22 mouse cellular contexts compared by ENCODE assay signal in the genomic region with DNA sequence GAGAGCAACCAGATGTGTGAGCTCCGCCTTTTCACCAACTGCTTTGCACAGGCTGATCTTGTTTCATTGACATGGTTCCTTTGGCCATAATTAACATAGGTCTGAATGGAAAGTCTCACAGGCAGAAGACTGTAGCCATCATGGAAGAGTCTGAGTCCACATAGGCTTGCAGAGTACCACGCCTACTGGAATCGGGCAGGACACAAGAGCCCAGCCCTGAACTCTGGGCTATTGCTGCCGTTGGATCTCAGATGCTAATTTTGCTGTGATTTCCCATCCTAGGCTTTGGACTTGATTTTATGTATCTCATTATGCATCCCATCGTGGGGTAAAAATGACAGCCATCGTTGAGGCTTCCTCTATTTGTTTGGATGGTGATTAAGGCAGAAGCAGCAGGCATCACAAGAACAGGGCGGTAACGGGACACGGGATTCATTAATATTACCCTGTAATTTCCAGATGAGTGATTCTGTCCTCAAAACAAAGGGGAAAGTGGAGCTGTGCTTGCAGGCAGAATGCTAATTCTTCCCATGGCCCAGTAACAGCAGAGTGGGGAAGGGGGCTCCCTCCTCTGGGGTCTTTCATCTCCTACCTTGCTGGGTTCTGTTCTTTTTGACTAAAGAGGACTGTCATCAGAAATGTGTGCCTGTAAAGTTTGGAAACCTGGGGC.
DNase-seq lines count a peak whose midpoint lies in the region; ATAC-seq and TF ChIP-seq lines count a peak whose summit lies in the region.
"Had no signal": no experiment of that assay in that cellular context is flagged by ENCODE, and none has a peak within 500 bp of the region (broad histone marks: within the 10 kb centered on the region; RNA-seq: fewer than 3 reads in every experiment).

No protein-coding gene starts in this region.

- peak; percentile 49; the same call in 1 of the 2 replicates for ATAC-seq in hindbrain, embryonic 11.5 days (ENCODE audit: low FRiP score)
- no peak for ATAC-seq in hindbrain, postnatal 0 days
- peak; percentile 50; the same call in 1 of the 2 replicates for ATAC-seq in neural tube, embryonic 12.5 days (ENCODE audit: low FRiP score, low read depth)
- ATAC-seq in neural tube, embryonic 15.5 days (ENCODE audit: low FRiP score), result no peak
- peak; percentile 87 for ATAC-seq in forebrain, embryonic 16.5 days
- ATAC-seq: intestine, embryonic 15.5 days had no signal

- no peak overlapping the region for H3K27ac ChIP-seq in hindbrain, embryonic 11.5 days (ENCODE audit: low read depth, low read length)
- no peak overlapping the region for H3K27ac ChIP-seq in hindbrain, postnatal 0 days
- H3K27ac ChIP-seq in neural tube, embryonic 12.5 days, result no peak overlapping the region
- no peak overlapping the region for H3K27ac ChIP-seq in neural tube, embryonic 15.5 days (replicated peaks)
- no peak overlapping the region for H3K27ac ChIP-seq in forebrain, embryonic 16.5 days (ENCODE audit: low read length)
- H3K27ac ChIP-seq: embryonic facial prominence, embryonic 13.5 days; hindbrain, embryonic 14.5 days; intestine, embryonic 15.5 days; stomach, embryonic 15.5 days had no signal

- H3K4me2 ChIP-seq in hindbrain, embryonic 11.5 days (replicated peaks; ENCODE audit: low read depth, low read length), result no peak overlapping the region
- no peak overlapping the region for H3K4me2 ChIP-seq in hindbrain, postnatal 0 days (ENCODE audit: low read depth, low read length)
- no peak overlapping the region for H3K4me2 ChIP-seq in neural tube, embryonic 12.5 days (replicated peaks)
- H3K4me2 ChIP-seq in neural tube, embryonic 15.5 days, result no peak overlapping the region
- H3K4me2 ChIP-seq in forebrain, embryonic 16.5 days (ENCODE audit: low read length), result no peak overlapping the region
- H3K4me2 ChIP-seq: embryonic facial prominence, embryonic 13.5 days; heart, embryonic 11.5 days; hindbrain, embryonic 14.5 days; intestine, embryonic 15.5 days; stomach, embryonic 15.5 days had no signal

- H3K36me3 ChIP-seq in hindbrain, embryonic 11.5 days (ENCODE audit: control insufficient read depth, insufficient read depth, low read length), result no peaks in the 10 kb centered on the region
- H3K36me3 ChIP-seq in hindbrain, postnatal 0 days (ENCODE audit: insufficient read depth, low read length), result no peaks in the 10 kb centered on the region
- H3K36me3 ChIP-seq in neural tube, embryonic 12.5 days, result no peaks in the 10 kb centered on the region
- no peaks in the 10 kb centered on the region for H3K36me3 ChIP-seq in neural tube, embryonic 15.5 days
- H3K36me3 ChIP-seq in forebrain, embryonic 16.5 days (ENCODE audit: control insufficient read depth, insufficient read depth), result no peaks in the 10 kb centered on the region
- H3K36me3 ChIP-seq: embryonic facial prominence, embryonic 13.5 days; intestine, embryonic 15.5 days; stomach, embryonic 15.5 days had no signal

- no peaks in the 10 kb centered on the region for H3K27me3 ChIP-seq in hindbrain, embryonic 11.5 days (ENCODE audit: control insufficient read depth, insufficient read depth, low read length)
- H3K27me3 ChIP-seq in hindbrain, postnatal 0 days (ENCODE audit: insufficient read depth, low read length), result no peaks in the 10 kb centered on the region
- H3K27me3 ChIP-seq in neural tube, embryonic 12.5 days (replicated peaks), result no peaks in the 10 kb centered on the region
- H3K27me3 ChIP-seq in neural tube, embryonic 15.5 days (replicated peaks), result no peaks in the 10 kb centered on the region
- no peaks in the 10 kb centered on the region for H3K27me3 ChIP-seq in forebrain, embryonic 16.5 days (replicated peaks; ENCODE audit: control insufficient read depth, insufficient read depth, low read length)
- H3K27me3 ChIP-seq: embryonic facial prominence, embryonic 13.5 days; intestine, embryonic 15.5 days; stomach, embryonic 15.5 days had no signal

- no peak for DNase-seq in hindbrain, embryonic 11.5 days (ENCODE audit: low spot score)
- DNase-seq in hindbrain, postnatal 0 days (ENCODE audit: low spot score), result no peak
- DNase-seq in adrenal gland, postnatal 10 days, result no peak
- DNase-seq in adrenal gland, postnatal 4 days (ENCODE audit: low spot score in 2 of 2), result no peak
- DNase-seq: adrenal gland, postnatal 25 days; cerebellum, adult 18-20 months; cerebellum, postnatal 36 days; embryo, embryonic 11 days; kidney, adult 8-10 months; kidney, postnatal 14 days; layer of hippocampus, postnatal 36 days; lung, postnatal 4 days; thymus, postnatal 25 days had no signal

- no peak overlapping the region for H3K9ac ChIP-seq in hindbrain, embryonic 11.5 days (ENCODE audit: low read depth, low read length)
- no peak overlapping the region for H3K9ac ChIP-seq in hindbrain, postnatal 0 days (replicated peaks; ENCODE audit: low read length)
- H3K9ac ChIP-seq in neural tube, embryonic 12.5 days, result no peak overlapping the region
- no peak overlapping the region for H3K9ac ChIP-seq in neural tube, embryonic 15.5 days (replicated peaks)
- H3K9ac ChIP-seq in forebrain, embryonic 16.5 days (replicated peaks; ENCODE audit: low read depth, low read length), result no peak overlapping the region
- H3K9ac ChIP-seq: embryonic facial prominence, embryonic 13.5 days; hindbrain, embryonic 14.5 days; intestine, embryonic 15.5 days; stomach, embryonic 15.5 days had no signal

- no peak overlapping the region for H3K4me3 ChIP-seq in hindbrain, embryonic 11.5 days (ENCODE audit: low read depth, low read length)
- H3K4me3 ChIP-seq in hindbrain, postnatal 0 days (ENCODE audit: low read length), result no peak overlapping the region
- no peak overlapping the region for H3K4me3 ChIP-seq in neural tube, embryonic 12.5 days
- H3K4me3 ChIP-seq in neural tube, embryonic 15.5 days (replicated peaks), result no peak overlapping the region
- H3K4me3 ChIP-seq in forebrain, embryonic 16.5 days (replicated peaks; ENCODE audit: low read length), result no peak overlapping the region
- H3K4me3 ChIP-seq: embryonic facial prominence, embryonic 13.5 days; erythroblast, embryonic 14.5 days; intestine, embryonic 15.5 days; stomach, embryonic 15.5 days had no signal

- H3K4me1 ChIP-seq in hindbrain, embryonic 11.5 days (replicated peaks; ENCODE audit: control insufficient read depth, insufficient read depth, low read length), result no peaks in the 10 kb centered on the region; the same call in 1 of the 2 replicates
- no peaks in the 10 kb centered on the region for H3K4me1 ChIP-seq in hindbrain, postnatal 0 days (ENCODE audit: insufficient read depth, low read length)
- peaks cover 4% of the 10 kb centered on the region; the same call in 1 of the 2 replicates for H3K4me1 ChIP-seq in neural tube, embryonic 12.5 days
- H3K4me1 ChIP-seq in neural tube, embryonic 15.5 days, result 0 out of 2 replicates have a peak, but pooled peaks cover 6% of the 10 kb centered on the region
- peaks cover 9% of the 10 kb centered on the region; the same call in 1 of the 2 replicates for H3K4me1 ChIP-seq in forebrain, embryonic 16.5 days (replicated peaks; ENCODE audit: control insufficient read depth, insufficient read depth, low read length)
- H3K4me1 ChIP-seq: embryonic facial prominence, embryonic 13.5 days; intestine, embryonic 15.5 days; stomach, embryonic 15.5 days had no signal

- H3K9me3 ChIP-seq in hindbrain, embryonic 11.5 days (ENCODE audit: control insufficient read depth, low read length), result no peaks in the 10 kb centered on the region
- no peaks in the 10 kb centered on the region for H3K9me3 ChIP-seq in hindbrain, postnatal 0 days (ENCODE audit: low read length)
- H3K9me3 ChIP-seq in neural tube, embryonic 12.5 days, result no peaks in the 10 kb centered on the region
- no peaks in the 10 kb centered on the region for H3K9me3 ChIP-seq in neural tube, embryonic 15.5 days (replicated peaks)
- H3K9me3 ChIP-seq in forebrain, embryonic 16.5 days (ENCODE audit: control insufficient read depth, low read length), result no peaks in the 10 kb centered on the region
- H3K9me3 ChIP-seq: embryonic facial prominence, embryonic 13.5 days; intestine, embryonic 15.5 days; stomach, embryonic 15.5 days had no signal

- no peak for TF ChIP-seq CTCF in hindbrain, postnatal 0 days (IDR thresholded peaks at IDR 0.05; ENCODE audit: low read depth)

- WGBS in hindbrain, embryonic 11.5 days, result 68% methylated on average over 9 of the region's 9 CpGs
- 38% methylated on average over 9 of the region's 9 CpGs for WGBS in hindbrain, postnatal 0 days
- WGBS in neural tube, embryonic 12.5 days, result 62% methylated on average over 9 of the region's 9 CpGs
- WGBS in neural tube, embryonic 15.5 days, result 45% methylated on average over 9 of the region's 9 CpGs
- 32% methylated on average over 9 of the region's 9 CpGs for WGBS in forebrain, embryonic 16.5 days

Comparison
In these comparisons a context has a peak if more than half of its experiments do, and no peak if none do; other contexts are left out.
1. ATAC-seq: peak in hindbrain, embryonic 11.5 days (single experiment), neural tube, embryonic 12.5 days (single experiment) and forebrain, embryonic 16.5 days (single experiment); none in hindbrain, postnatal 0 days (single experiment) and neural tube, embryonic 15.5 days (single experiment).